Mouse (Mus musculus): ENCODE measurements around the gene Ube2v1. TPM values are rescaled to one million over a fixed set of nuclear protein-coding genes. Genes with fewer than 3 reads are reported as not detected.

Gene Ube2v1
- polyA plus RNA-seq (2014; fragmentation: Nextera tagmentation; extraction: Ambion mirVana): 304 and 308 TPM in 2 replicates

- peaks cover 10% of the 10 kb centered on the region for H3K36me3 ChIP-seq (ENCODE audit: control insufficient read depth, insufficient read depth, low read length)
- H3K4me1 ChIP-seq (replicated peaks; ENCODE audit: control insufficient read depth, insufficient read depth, low read length): peaks cover 59% of the 10 kb centered on the region
- WGBS: 1% methylated on average over 87 of the region's 87 CpGs
- peak within 1 kb of the TSS; percentile 98 for H3K4me2 ChIP-seq
- peak within 1 kb of the TSS; percentile 97 for H3K9ac ChIP-seq (ENCODE audit: low read depth, low read length)
- peak within 1 kb of the TSS; percentile 99 for H3K4me3 ChIP-seq (ENCODE audit: low read depth, low read length)
- H3K9me3 ChIP-seq (ENCODE audit: control insufficient read depth, low read length): no peaks in the 10 kb centered on the region
- H3K27me3 ChIP-seq (replicated peaks; ENCODE audit: control insufficient read depth, insufficient read depth, low read length): no peaks in the 10 kb centered on the region
- DNase-seq (ENCODE audit: low spot score) (peak; percentile 98), ATAC-seq (replicated peaks; ENCODE audit: low FRiP score) (peak; percentile 83)
- peak within 1 kb of the TSS; percentile 97 for H3K27ac ChIP-seq (ENCODE audit: low read depth, low read length)
These were observed at the start of gene Ube2v1 for GRCm38 (mm10) chr2:167631591-167632448. Ube2v1 (minus strand) TSS chr2:167632095.

- DNase-seq (ENCODE audit: low spot score) (no peak), ATAC-seq (replicated peaks; ENCODE audit: low FRiP score) (no peak)
- Histone ChIP-seq H3K36me3 (ENCODE audit: control insufficient read depth, insufficient read depth, low read length) (no peaks in the 10 kb centered on the region), H3K9ac (ENCODE audit: low read depth, low read length) (no peak overlapping the region), H3K4me2 (no peak overlapping the region), H3K4me1 (replicated peaks; ENCODE audit: control insufficient read depth, insufficient read depth, low read length) (peaks cover 3% of the 10 kb centered on the region), H3K27me3 (replicated peaks; ENCODE audit: control insufficient read depth, insufficient read depth, low read length) (peaks cover 4% of the 10 kb centered on the region; the same call in 1 of the 2 replicates), H3K27ac (ENCODE audit: low read depth, low read length) (no peak overlapping the region), H3K4me3 (ENCODE audit: low read depth, low read length) (no peak overlapping the region), H3K9me3 (ENCODE audit: control insufficient read depth, low read length) (no peaks in the 10 kb centered on the region)
- WGBS: 49% methylated on average over 5 of the region's 5 CpGs
These were observed 48.8 kb upstream of the Ube2v1 start for GRCm38 (mm10) chr2:167680657-167681056.

- Histone ChIP-seq H3K4me1 (replicated peaks; ENCODE audit: control insufficient read depth, insufficient read depth, low read length) (peaks cover 3% of the 10 kb centered on the region), H3K9me3 (ENCODE audit: control insufficient read depth, low read length) (no peaks in the 10 kb centered on the region), H3K4me2 (no peak overlapping the region), H3K9ac (ENCODE audit: low read depth, low read length) (no peak overlapping the region), H3K27me3 (replicated peaks; ENCODE audit: control insufficient read depth, insufficient read depth, low read length) (peaks cover 4% of the 10 kb centered on the region; the same call in 1 of the 2 replicates), H3K4me3 (ENCODE audit: low read depth, low read length) (no peak overlapping the region), H3K27ac (ENCODE audit: low read depth, low read length) (no peak overlapping the region), H3K36me3 (ENCODE audit: control insufficient read depth, insufficient read depth, low read length) (no peaks in the 10 kb centered on the region)
- DNase-seq (ENCODE audit: low spot score) (peak; percentile 81), ATAC-seq (replicated peaks; ENCODE audit: low FRiP score) (peak; percentile 83)
- WGBS: 2% methylated on average over 13 of the region's 13 CpGs
These were observed 48.1 kb upstream of the Ube2v1 start for GRCm38 (mm10) chr2:167679902-167680430.

DNA sequence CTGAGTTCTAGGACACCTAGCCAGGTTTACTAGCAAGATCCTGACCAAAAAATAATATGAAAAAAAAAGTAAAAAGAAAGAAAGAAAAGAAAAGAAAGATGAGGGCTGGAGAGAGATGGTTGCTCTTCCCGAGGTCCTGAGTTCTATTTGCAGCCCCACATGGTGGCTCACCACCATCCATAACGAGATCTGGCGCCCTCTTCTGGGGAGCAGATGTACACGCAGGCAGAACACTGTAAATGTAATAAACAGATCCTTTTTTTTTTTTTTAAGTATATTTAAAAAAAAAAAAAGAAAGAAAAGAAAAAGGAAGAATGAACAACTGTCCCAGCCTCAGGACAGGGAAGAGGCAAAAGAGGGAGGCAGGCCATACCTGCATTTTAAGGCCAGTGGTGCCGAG lies 46.7 kb upstream of the Ube2v1 start:
- ATAC-seq (replicated peaks; ENCODE audit: low FRiP score): no peak
- peaks cover 4% of the 10 kb centered on the region; the same call in 1 of the 2 replicates for H3K27me3 ChIP-seq (replicated peaks; ENCODE audit: control insufficient read depth, insufficient read depth, low read length)
- 41% methylated on average over 5 of the region's 5 CpGs for WGBS

DNA sequence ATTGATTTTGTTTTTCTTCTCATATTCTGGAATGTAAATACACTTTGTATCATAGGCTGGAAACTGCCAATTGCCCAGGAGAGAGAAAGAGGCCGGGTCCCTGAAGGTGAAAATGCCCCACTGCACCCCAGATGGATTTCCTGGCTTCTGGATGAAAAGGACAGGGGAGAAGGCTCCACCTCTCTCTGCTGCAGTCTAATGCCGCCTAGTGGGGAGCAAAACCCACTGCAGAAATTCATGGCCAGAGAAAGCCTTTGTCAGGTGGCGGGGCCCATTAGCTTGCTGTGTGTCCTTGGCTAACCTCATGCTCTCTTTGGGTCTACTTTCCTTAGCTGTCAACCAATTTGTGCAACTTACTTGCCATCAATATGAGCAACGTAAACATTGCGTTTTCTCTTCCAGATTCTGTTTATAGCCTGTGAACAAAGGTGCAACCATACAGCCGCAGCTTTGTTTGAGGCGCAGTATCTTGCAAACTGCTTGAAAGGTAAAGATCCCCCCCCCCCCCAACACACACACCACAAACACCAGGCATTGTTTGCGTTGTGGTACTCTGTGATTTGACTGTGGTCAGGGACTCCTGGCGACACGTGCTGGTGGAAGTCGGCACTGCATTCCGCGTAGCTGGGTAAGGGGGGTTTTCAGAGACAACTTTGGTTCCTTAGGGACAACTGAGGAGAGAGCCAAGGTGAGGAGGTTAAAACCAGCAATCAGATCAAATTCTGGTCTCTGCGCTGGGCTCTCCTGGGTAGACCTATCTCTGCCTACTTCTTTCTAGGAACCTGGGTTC lies 43.4 kb upstream of the Ube2v1 start:
- no peak overlapping the region for H3K9ac ChIP-seq (ENCODE audit: low read depth, low read length)
- ATAC-seq (replicated peaks; ENCODE audit: low FRiP score) (no peak), DNase-seq (ENCODE audit: low spot score) (no peak)
- no peak overlapping the region for H3K27ac ChIP-seq (ENCODE audit: low read depth, low read length)
- peaks cover 4% of the 10 kb centered on the region; the same call in 1 of the 2 replicates for H3K27me3 ChIP-seq (replicated peaks; ENCODE audit: control insufficient read depth, insufficient read depth, low read length)
- WGBS: 33% methylated on average over 14 of the region's 14 CpGs
- H3K4me1 ChIP-seq (replicated peaks; ENCODE audit: control insufficient read depth, insufficient read depth, low read length): peaks cover 8% of the 10 kb centered on the region
- no peak overlapping the region for H3K4me2 ChIP-seq
- no peaks in the 10 kb centered on the region for H3K36me3 ChIP-seq (ENCODE audit: control insufficient read depth, insufficient read depth, low read length)
- no peak overlapping the region for H3K4me3 ChIP-seq (ENCODE audit: low read depth, low read length)
- H3K9me3 ChIP-seq (ENCODE audit: control insufficient read depth, low read length): no peaks in the 10 kb centered on the region

More for the DNA sequence above, 46.7 kb upstream of the Ube2v1 start:
- no peaks in the 10 kb centered on the region for H3K9me3 ChIP-seq (ENCODE audit: control insufficient read depth, low read length)
- no peaks in the 10 kb centered on the region for H3K36me3 ChIP-seq (ENCODE audit: control insufficient read depth, insufficient read depth, low read length)
- no peak overlapping the region for H3K9ac ChIP-seq (ENCODE audit: low read depth, low read length)
- DNase-seq (ENCODE audit: low spot score): no peak
- H3K4me1 ChIP-seq (replicated peaks; ENCODE audit: control insufficient read depth, insufficient read depth, low read length): peaks cover 3% of the 10 kb centered on the region
- H3K27ac ChIP-seq (ENCODE audit: low read depth, low read length): no peak overlapping the region
- no peak overlapping the region for H3K4me3 ChIP-seq (ENCODE audit: low read depth, low read length)
- no peak overlapping the region for H3K4me2 ChIP-seq

GRCm38 (mm10) chr2:167672212-167672685 lies 40.4 kb upstream of the Ube2v1 start:
- no peaks in the 10 kb centered on the region for H3K36me3 ChIP-seq (ENCODE audit: control insufficient read depth, insufficient read depth, low read length)
- H3K9ac ChIP-seq (ENCODE audit: low read depth, low read length): no peak overlapping the region
- H3K4me3 ChIP-seq (ENCODE audit: low read depth, low read length): no peak overlapping the region
- no peaks in the 10 kb centered on the region for H3K9me3 ChIP-seq (ENCODE audit: control insufficient read depth, low read length)
- peak overlapping the region; percentile 46 for H3K4me2 ChIP-seq
- peak overlapping the region; percentile 66; the same call in 1 of the 2 replicates for H3K27ac ChIP-seq (ENCODE audit: low read depth, low read length)
- ATAC-seq (replicated peaks; ENCODE audit: low FRiP score): peak; percentile 87
- peaks cover 2% of the 10 kb centered on the region; the same call in 1 of the 2 replicates for H3K27me3 ChIP-seq (replicated peaks; ENCODE audit: control insufficient read depth, insufficient read depth, low read length)
- no peak for DNase-seq (ENCODE audit: low spot score)
- WGBS: 20% methylated on average over 13 of the region's 13 CpGs
- H3K4me1 ChIP-seq (replicated peaks; ENCODE audit: control insufficient read depth, insufficient read depth, low read length): peaks cover 5% of the 10 kb centered on the region

GRCm38 (mm10) chr2:167671101-167671633 lies 39.3 kb upstream of the Ube2v1 start:
- Histone ChIP-seq H3K9me3 (ENCODE audit: control insufficient read depth, low read length) (no peaks in the 10 kb centered on the region), H3K4me1 (replicated peaks; ENCODE audit: control insufficient read depth, insufficient read depth, low read length) (peaks cover 5% of the 10 kb centered on the region), H3K27me3 (replicated peaks; ENCODE audit: control insufficient read depth, insufficient read depth, low read length) (no peaks in the 10 kb centered on the region), H3K9ac (ENCODE audit: low read depth, low read length) (no peak overlapping the region), H3K4me3 (ENCODE audit: low read depth, low read length) (no peak overlapping the region), H3K4me2 (peak overlapping the region; percentile 12; the same call in 1 of the 2 replicates), H3K36me3 (ENCODE audit: control insufficient read depth, insufficient read depth, low read length) (no peaks in the 10 kb centered on the region), H3K27ac (ENCODE audit: low read depth, low read length) (peak overlapping the region; percentile 66; the same call in 1 of the 2 replicates)
- ATAC-seq (replicated peaks; ENCODE audit: low FRiP score) (no peak), DNase-seq (ENCODE audit: low spot score) (no peak)
- 85% methylated on average over 5 of the region's 5 CpGs for WGBS

DNA sequence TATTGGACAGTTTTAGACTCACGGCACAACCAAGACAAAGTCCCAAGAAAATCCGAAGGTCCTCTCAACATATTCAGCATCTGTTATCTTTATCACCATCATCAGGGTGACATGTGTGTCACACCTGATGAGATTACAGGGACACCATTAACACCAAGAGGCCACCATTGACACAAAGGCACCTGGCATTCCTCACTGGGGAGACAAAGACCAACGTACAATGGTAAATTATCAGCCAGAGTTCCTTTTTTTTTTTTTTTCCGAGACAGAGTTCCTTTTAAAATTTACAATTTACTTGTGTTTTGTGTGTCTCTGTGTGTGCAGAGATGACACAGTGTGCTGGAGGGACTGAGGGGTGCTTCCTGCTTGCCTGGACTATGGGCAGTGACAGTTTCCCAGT lies 37.5 kb upstream of the Ube2v1 start:
- WGBS: 70% methylated on average over 4 of the region's 4 CpGs
- DNase-seq (ENCODE audit: low spot score) (no peak), ATAC-seq (replicated peaks; ENCODE audit: low FRiP score) (no peak)
- Histone ChIP-seq H3K36me3 (ENCODE audit: control insufficient read depth, insufficient read depth, low read length) (no peaks in the 10 kb centered on the region), H3K9ac (ENCODE audit: low read depth, low read length) (no peak overlapping the region), H3K4me2 (no peak overlapping the region), H3K9me3 (ENCODE audit: control insufficient read depth, low read length) (no peaks in the 10 kb centered on the region), H3K27me3 (replicated peaks; ENCODE audit: control insufficient read depth, insufficient read depth, low read length) (no peaks in the 10 kb centered on the region), H3K4me1 (replicated peaks; ENCODE audit: control insufficient read depth, insufficient read depth, low read length) (peaks cover 5% of the 10 kb centered on the region), H3K27ac (ENCODE audit: low read depth, low read length) (no peak overlapping the region), H3K4me3 (ENCODE audit: low read depth, low read length) (no peak overlapping the region)
